Mouse (Mus musculus) liver, postnatal 0 days (tissue): ENCODE measurements at regions not wholly inside any gene's neighbourhood (a gene's known extent, or its start where the extent isn't known, plus 50 kb on each side); places are given as distances from the start of the nearest gene placed in this dataset.

Experiments used
- CTCF ChIP-seq: sonication (generic); IDR thresholded peaks from 2 replicates; pipeline ENCODE4 v1.5.1; 2016; ENCODE audit warnings: antibody characterized with exemption, low read depth
- EP300 ChIP-seq: IDR thresholded peaks from 2 replicates; pipeline ENCODE4 v1.6.1; 2016; ENCODE audit warnings: antibody characterized with exemption, low read depth, mild to moderate bottlenecking

DNA sequence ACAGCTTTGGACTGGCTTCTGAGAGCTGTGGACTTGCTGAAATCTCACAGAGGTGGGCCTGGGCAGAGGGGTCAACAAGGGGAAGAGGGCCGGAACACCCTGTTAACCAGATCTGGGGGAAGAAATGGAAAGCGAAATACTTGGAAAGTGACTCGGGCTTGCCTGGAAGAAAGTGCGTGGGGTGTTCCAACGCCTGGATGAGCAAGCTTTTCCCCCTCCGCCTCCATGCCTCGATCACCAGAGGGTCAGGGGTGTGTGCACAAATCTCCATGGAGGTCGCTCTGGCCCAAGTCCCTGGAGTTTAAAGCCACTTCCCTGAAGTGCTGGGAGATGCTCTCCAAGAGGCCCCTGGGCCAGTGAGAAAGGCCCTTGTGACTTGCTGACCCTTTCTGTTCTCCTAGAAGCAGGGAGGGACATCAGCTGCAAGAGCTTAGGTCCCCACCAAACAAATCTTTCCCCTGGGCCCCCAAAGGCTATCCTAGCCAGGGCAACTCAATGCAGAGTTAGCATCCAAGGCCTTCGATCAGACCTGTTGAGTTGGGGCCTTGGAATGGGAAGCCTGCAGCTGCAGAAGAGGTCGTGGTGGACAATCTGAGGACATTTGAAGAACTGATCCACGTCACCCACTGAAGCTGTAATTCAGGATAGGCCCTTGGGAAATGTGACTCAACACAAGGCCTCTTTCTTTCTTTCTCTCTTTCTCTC is 139.2 kb downstream of the Fgf18 start:
- TF ChIP-seq CTCF (no peak), EP300 (no peak)
